Mouse (Mus musculus) Patski (cell line): ENCODE measurements around the gene Fam49a. TPM values are rescaled to one million over a fixed set of nuclear protein-coding genes. Genes with fewer than 3 reads are reported as not detected.

Experiments
- ATAC-seq: fragments of 100-300 bp; one replicate; pipeline ENCODE4 v1.8.0; 2021
- CTCF ChIA-PET: fragments of 350-600 bp; sonication (Branson Sonifier 250); formaldehyde crosslinking; loops from one replicate; lab custom pipeline; 2022; ENCODE audit warnings: inconsistent platforms; lab: Charles Lee
- POLR2A ChIA-PET: fragments of 350-600 bp; sonication (Branson Sonifier 250); formaldehyde crosslinking; loops from one replicate; lab custom pipeline; 2022; ENCODE audit warnings: antibody characterized with exemption, inconsistent platforms; lab: Charles Lee
- DNase-seq: peaks from one replicate; pipeline ENCODE4 v3.0.0-alpha.2; 2011; ENCODE audit warnings: low read depth, low spot score
- H3K27me3 ChIP-seq: fragments of 371-371 bp; one replicate; pipeline ENCODE4 v1.5.1; 2021
- CTCF ChIP-seq: fragments of 100-300 bp; IDR thresholded peaks from one replicate; pipeline ENCODE4 v1.5.1; 2021
- in situ Hi-C: fragments of 300-500 bp; cut with MboI; formaldehyde crosslinking; loops from 3 replicates; pipeline ENCODE4 v1.11.1; 2018; ENCODE audit warnings: low pct_unique_long_range_greater_than_20kb, mixed read lengths
- polyA plus RNA-seq: library from polyadenylated mRNA; unstranded; gene quantifications from one replicate; pipeline ENCODE4 v1.2.3, GENCODE M21; 2021

Fam49a gene
- polyA plus RNA-seq, 1 experiment from 2014 or later = 2.7 TPM

DNA sequence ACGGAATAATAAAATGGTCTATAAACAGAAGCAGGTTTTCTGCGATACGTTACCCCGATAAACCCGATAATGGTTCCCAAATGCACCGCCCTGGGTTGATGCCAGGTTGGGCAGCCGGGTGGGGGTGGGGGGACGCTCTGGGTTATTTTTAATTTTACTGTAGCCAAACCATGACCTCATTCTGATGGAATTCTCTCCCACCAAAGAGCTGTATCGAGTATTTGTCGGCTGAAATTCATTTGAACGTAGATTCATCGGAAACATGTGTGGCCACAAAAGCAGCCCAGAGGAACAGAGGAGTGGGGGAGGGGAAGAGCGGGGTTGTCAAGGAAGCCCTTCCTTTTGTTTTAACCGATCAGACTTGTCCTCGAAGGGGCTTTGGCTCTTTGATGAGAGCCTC is 139.6 kb downstream of the Fam49a start:
- POLR2A ChIA-PET = no interaction called here
- DNase-seq (no peak), ATAC-seq (no peak)
- no peak for TF ChIP-seq CTCF
- peaks cover 12% of the 10 kb centered on the region for H3K27me3 ChIP-seq
- in situ Hi-C loops = no loop called here
- CTCF ChIA-PET = no interaction called here

GRCm38 (mm10) chr12:12405491-12406110 is 143.7 kb downstream of the Fam49a start:
- ChIA-PET POLR2A (no interaction called here), CTCF (interaction anchor here (1.5 kb wide), 1 partner anchor 16 kb away, joined by 3 read pairs; no protein-coding TSS in a partner anchor)
- no peak for ATAC-seq
- no peak for TF ChIP-seq CTCF
- H3K27me3 ChIP-seq = peaks cover 8% of the 10 kb centered on the region
- in situ Hi-C loops = no loop called here
- DNase-seq = no peak

GRCm38 (mm10) chr12:12409044-12409443 is 147.1 kb downstream of the Fam49a start:
- CTCF ChIA-PET = no interaction called here

GRCm38 (mm10) chr12:12412674-12413073 is 150.7 kb downstream of the Fam49a start:
- TF ChIP-seq CTCF = peak; percentile 83
- DNase-seq (no peak), ATAC-seq (peak; percentile 60)
- in situ Hi-C loops = loop anchor here (5.0 kb wide), 1 partner anchor 240 kb away; no protein-coding TSS in a partner anchor
- ChIA-PET POLR2A (interaction anchor here (0.9 kb wide), 1 partner anchor 42 kb away, joined by 3 read pairs; no protein-coding TSS in a partner anchor), CTCF (interaction anchor here (1.0 to 1.3 kb wide), 2 partner anchors 9 to 79 kb away, joined by 3 read pairs; no protein-coding TSS in a partner anchor)
- no peaks in the 10 kb centered on the region for H3K27me3 ChIP-seq

More at GRCm38 (mm10) chr12:12409044-12409443, 147.1 kb downstream of the Fam49a start:
- POLR2A ChIA-PET = no interaction called here
- ATAC-seq (no peak), DNase-seq (no peak)
- TF ChIP-seq CTCF = no peak
- H3K27me3 ChIP-seq = peaks cover 8% of the 10 kb centered on the region
- in situ Hi-C loops = no loop called here

GRCm38 (mm10) chr12:12420423-12420822 is 158.5 kb downstream of the Fam49a start:
- in situ Hi-C loops = loop anchor here (5.0 kb wide), 2 partner anchors 522 to 792 kb away; partner anchors contain the start of gene Mycn
- ATAC-seq (peak; percentile 72), DNase-seq (peak; percentile 35)
- no peak for TF ChIP-seq CTCF
- no peaks in the 10 kb centered on the region for H3K27me3 ChIP-seq
- CTCF ChIA-PET = interaction anchor here (1.0 to 1.9 kb wide), 6 partner anchors 15 to 793 kb away, joined by 3 to 16 read pairs (median 6); partner anchors contain the start of gene Mycn
- POLR2A ChIA-PET = no interaction called here

DNA sequence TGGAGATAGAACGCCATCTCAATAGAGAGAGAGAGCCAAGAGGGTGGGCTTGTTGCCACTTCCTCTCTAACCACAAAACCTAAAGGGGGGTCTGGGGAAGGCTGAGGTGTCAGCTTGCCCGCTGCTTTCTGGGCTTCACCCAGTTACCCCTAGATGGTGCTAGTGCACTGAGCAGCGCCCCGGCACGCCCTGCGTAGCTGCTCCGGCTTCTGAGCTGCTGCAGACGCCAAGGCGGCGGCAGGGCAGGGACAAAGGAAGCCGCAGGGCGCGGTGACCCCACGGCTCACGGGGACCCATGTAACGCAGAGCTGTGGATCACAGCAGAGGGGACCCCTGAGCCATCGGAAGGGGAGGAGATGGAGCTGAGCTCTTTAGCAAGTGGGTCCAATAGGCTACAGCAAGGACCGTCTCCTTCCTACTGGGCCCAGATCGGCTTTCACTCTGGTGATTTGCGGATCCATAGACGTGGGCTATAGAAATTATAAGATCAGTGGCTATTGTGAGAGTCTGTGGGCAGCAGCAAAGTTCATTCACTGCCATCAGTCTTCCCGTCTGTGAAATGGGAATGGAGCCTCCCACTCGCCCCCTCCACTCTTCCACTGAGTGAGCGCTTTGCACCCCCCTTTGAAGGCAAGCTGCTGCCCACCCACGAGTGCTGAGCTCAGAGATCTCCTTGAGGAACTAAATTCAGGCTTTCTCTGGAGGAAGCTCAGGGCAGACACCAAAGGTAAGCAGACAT is 159.1 kb downstream of the Fam49a start:
- in situ Hi-C loops = loop anchor here (5.0 kb wide), 2 partner anchors 521 to 791 kb away; partner anchors contain the start of gene Mycn
- ATAC-seq (peak; percentile 95), DNase-seq (no peak)
- ChIA-PET CTCF (interaction anchor here (0.6 to 1.9 kb wide), 8 partner anchors 15 to 792 kb away, joined by 3 to 16 read pairs (median 4); partner anchors contain the start of gene Mycn), POLR2A (interaction anchor here (0.5 kb wide), 1 partner anchor 26 kb away, joined by 3 read pairs; no protein-coding TSS in a partner anchor)
- no peaks in the 10 kb centered on the region for H3K27me3 ChIP-seq
- peak; percentile 97 for TF ChIP-seq CTCF

- in situ Hi-C loops = loop anchor here (5.0 kb wide), 2 partner anchors 521 to 791 kb away; partner anchors contain the start of gene Mycn
- no peak for ATAC-seq
- H3K27me3 ChIP-seq = no peaks in the 10 kb centered on the region
- DNase-seq = no peak
- ChIA-PET POLR2A (interaction anchor here (0.5 kb wide), 1 partner anchor 26 kb away, joined by 3 read pairs; no protein-coding TSS in a partner anchor), CTCF (interaction anchor here (0.6 to 1.9 kb wide), 6 partner anchors 14 to 792 kb away, joined by 3 to 16 read pairs (median 6); partner anchors contain the start of gene Mycn)
- no peak for TF ChIP-seq CTCF
Observed at GRCm38 (mm10) chr12:12421580-12421878, 159.6 kb downstream of the Fam49a start.

DNA sequence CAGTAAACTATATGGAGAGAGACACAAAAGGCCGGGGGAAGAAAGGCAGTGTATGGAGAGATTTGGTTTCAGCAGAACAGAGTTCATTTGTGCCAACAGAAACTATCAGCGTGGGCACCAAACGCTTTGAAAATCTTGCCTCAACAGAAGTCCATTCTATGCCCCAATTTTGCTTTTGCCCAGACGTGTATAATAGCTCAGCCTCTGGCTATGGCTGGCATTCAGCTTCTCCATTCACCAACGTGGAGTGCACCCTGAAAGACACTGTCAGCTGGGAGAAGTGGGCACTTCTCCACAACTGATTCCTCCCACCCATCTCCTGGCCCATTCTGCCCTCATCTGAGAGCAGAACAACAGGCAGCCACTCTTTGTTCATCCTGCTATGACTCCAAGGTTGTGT is 163.2 kb downstream of the Fam49a start:
- no peaks in the 10 kb centered on the region for H3K27me3 ChIP-seq
- TF ChIP-seq CTCF = no peak
- ATAC-seq = no peak
- POLR2A ChIA-PET = no interaction called here
- DNase-seq = no peak
- in situ Hi-C loops = loop anchor here (25.0 kb wide), 1 partner anchor 187 kb away; no protein-coding TSS in a partner anchor
- CTCF ChIA-PET = no interaction called here

DNA sequence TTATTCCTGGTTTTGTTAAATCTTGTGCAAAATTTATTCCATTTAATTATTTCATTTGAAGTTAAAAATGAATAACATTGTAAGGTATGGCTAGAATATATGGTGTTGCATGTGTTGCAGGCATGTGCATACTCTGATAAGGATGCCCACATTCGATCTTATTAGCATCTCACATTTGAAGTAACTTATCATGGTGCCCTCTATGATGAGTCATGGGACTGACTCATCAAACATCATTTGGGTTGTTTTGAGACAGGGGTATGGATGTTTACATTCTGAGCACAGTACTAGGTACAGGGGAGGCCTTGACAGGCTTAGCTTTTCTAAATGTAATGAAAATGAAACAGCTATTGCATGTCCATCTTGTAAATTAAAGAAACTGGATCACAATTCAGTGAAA is 165.3 kb downstream of the Fam49a start:
- no peak for DNase-seq
- peaks cover 7% of the 10 kb centered on the region for H3K27me3 ChIP-seq
- ChIA-PET POLR2A (no interaction called here), CTCF (no interaction called here)
- no peak for TF ChIP-seq CTCF
- no peak for ATAC-seq
- in situ Hi-C loops = loop anchor here (25.0 kb wide), 1 partner anchor 185 kb away; no protein-coding TSS in a partner anchor

DNA sequence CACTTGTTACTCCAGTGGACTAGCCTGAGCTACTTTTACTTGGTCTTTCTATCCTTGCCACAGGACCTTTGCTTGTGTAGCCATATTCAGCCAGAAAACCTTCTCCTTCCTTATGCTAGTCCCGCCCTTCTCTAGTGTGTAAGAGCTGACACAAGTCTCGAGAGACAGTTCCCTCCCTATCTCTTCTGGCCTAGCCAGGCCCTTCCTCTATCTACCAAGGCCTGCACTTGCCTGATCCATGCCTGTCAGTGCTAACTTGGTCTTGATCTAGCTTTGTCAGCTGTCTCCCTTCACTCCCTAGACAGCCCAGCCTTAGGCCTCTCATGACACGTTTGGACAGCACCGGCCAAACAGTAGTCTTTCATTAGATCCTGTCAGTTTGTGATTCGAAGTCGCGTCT is 166.9 kb downstream of the Fam49a start:
- no peak for DNase-seq
- CTCF ChIA-PET = interaction anchor here (1.2 kb wide), 1 partner anchor 513 kb away, joined by 3 read pairs; the partner anchor contains the start of gene Mycn
- no peak for TF ChIP-seq CTCF
- no peak for ATAC-seq
- H3K27me3 ChIP-seq = peaks cover 12% of the 10 kb centered on the region
- POLR2A ChIA-PET = no interaction called here
- in situ Hi-C loops = loop anchor here (25.0 kb wide), 1 partner anchor 183 kb away; no protein-coding TSS in a partner anchor
